Comparison of ENCODE assay signal across 9 mouse cellular contexts in the genomic region with DNA sequence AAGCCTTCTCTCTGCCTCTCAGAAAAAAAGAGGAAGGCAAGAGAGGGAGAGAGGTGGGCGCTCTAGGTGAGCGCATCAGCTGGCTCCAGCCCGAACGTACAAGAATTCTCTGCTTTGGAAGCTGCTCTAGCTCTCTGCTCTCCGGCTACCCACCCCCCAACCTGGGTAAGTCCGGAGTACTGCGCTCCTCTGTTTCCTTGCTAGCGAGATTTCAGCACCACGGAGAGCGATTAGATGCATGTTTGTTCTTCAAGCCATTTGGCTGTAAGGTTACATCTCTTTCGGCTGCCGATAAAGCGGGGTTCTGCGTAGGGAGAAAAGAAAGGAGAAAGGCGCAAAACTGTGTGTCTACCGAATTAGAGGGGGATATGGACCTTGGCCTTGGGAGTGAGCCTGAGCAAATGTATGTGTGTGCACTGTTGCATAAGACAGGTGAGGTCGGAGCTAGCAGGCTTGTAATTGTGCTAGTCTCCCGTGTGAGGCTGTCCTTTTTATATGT. TPM values are rescaled to one million over a fixed set of nuclear protein-coding genes. Genes with fewer than 3 reads are reported as not detected.
DNase-seq lines count a peak whose midpoint lies in the region; ATAC-seq and TF ChIP-seq lines count a peak whose summit lies in the region.
"Had no signal": no experiment of that assay in that cellular context is flagged by ENCODE, and none has a peak within 500 bp of the region (broad histone marks: within the 10 kb centered on the region; RNA-seq: fewer than 3 reads in every experiment).

No protein-coding gene starts in this region.

- no peaks in the 10 kb centered on the region for H3K4me1 ChIP-seq in intestine, embryonic 14.5 days (replicated peaks; ENCODE audit: control insufficient read depth, insufficient read depth, low read length)
- H3K4me1 ChIP-seq in intestine, embryonic 16.5 days (ENCODE audit: control insufficient read depth, insufficient read depth, low read length), result no peaks in the 10 kb centered on the region
- no peaks in the 10 kb centered on the region for H3K4me1 ChIP-seq in kidney, adult 2 months (ENCODE audit: control insufficient read depth, insufficient read depth, low read length)
- H3K4me1 ChIP-seq in limb, embryonic 13.5 days, result peaks cover 3% of the 10 kb centered on the region
- no peaks in the 10 kb centered on the region for H3K4me1 ChIP-seq in midbrain, postnatal 0 days (ENCODE audit: insufficient read depth, low read length)

- WGBS in intestine, embryonic 14.5 days, result 1% methylated on average over 18 of the region's 18 CpGs
- WGBS in intestine, embryonic 16.5 days, result under 1% methylated on average over 18 of the region's 18 CpGs
- WGBS in kidney, adult 2 months, result 1% methylated on average over 18 of the region's 18 CpGs
- WGBS in limb, embryonic 13.5 days, result under 1% methylated on average over 18 of the region's 18 CpGs
- 0% methylated on average over 18 of the region's 18 CpGs for WGBS in midbrain, postnatal 0 days

- no peaks in the 10 kb centered on the region for H3K9me3 ChIP-seq in intestine, embryonic 14.5 days (ENCODE audit: control insufficient read depth, low read length)
- no peaks in the 10 kb centered on the region for H3K9me3 ChIP-seq in intestine, embryonic 16.5 days (ENCODE audit: control insufficient read depth, low read length)
- no peaks in the 10 kb centered on the region for H3K9me3 ChIP-seq in limb, embryonic 13.5 days
- H3K9me3 ChIP-seq in midbrain, postnatal 0 days (ENCODE audit: low read length), result no peaks in the 10 kb centered on the region
- H3K9me3 ChIP-seq: G1E had no signal

- DNase-seq in intestine, embryonic 14.5 days (ENCODE audit: low spot score), result peak; percentile 92
- DNase-seq in cerebellum, postnatal 14 days, result peak; percentile 66 to 75
- peak; percentile 61 to 67 for DNase-seq in frontal cortex, postnatal 36 days (ENCODE audit: low spot score in 2 of 2)
- peak; percentile 45 for DNase-seq in kidney, adult 2 months
- peak; percentile 85 for DNase-seq in midbrain, postnatal 0 days (ENCODE audit: low spot score)
- DNase-seq in testis, postnatal 14 days (ENCODE audit: low spot score), result peak; percentile 79

- H3K4me2 ChIP-seq in intestine, embryonic 14.5 days (ENCODE audit: low read length), result 0 out of 2 replicates have a peak overlapping the region, but pooled peaks have one; percentile 26
- no peak overlapping the region for H3K4me2 ChIP-seq in intestine, embryonic 16.5 days (ENCODE audit: low read depth, low read length)
- peak overlapping the region; percentile 16; the same call in 1 of the 2 replicates for H3K4me2 ChIP-seq in limb, embryonic 13.5 days (replicated peaks)
- H3K4me2 ChIP-seq in midbrain, postnatal 0 days (ENCODE audit: low read depth, low read length, poor library complexity, severe bottlenecking), result peak overlapping the region; percentile 56

- no peak for TF ChIP-seq CTCF in kidney, adult 2 months (conservative IDR thresholded peaks at IDR 0.05; ENCODE audit: insufficient read depth, insufficient read length, low read depth, low read length)
- TF ChIP-seq CTCF in midbrain, postnatal 0 days (IDR thresholded peaks at IDR 0.05), result no peak

- H3K27me3 ChIP-seq in intestine, embryonic 14.5 days (replicated peaks; ENCODE audit: control insufficient read depth, insufficient read depth, low read length), result peaks cover 3% of the 10 kb centered on the region
- H3K27me3 ChIP-seq in intestine, embryonic 16.5 days (replicated peaks; ENCODE audit: control insufficient read depth, insufficient read depth, low read length), result no peaks in the 10 kb centered on the region
- no peaks in the 10 kb centered on the region for H3K27me3 ChIP-seq in kidney, adult 2 months (replicated peaks; ENCODE audit: control insufficient read depth, insufficient read depth, low read length)
- H3K27me3 ChIP-seq in limb, embryonic 13.5 days, result peaks cover 39% of the 10 kb centered on the region
- no peaks in the 10 kb centered on the region for H3K27me3 ChIP-seq in midbrain, postnatal 0 days (ENCODE audit: insufficient read depth, low read length)

- H3K9ac ChIP-seq in intestine, embryonic 14.5 days (ENCODE audit: low read length), result no peak overlapping the region
- H3K9ac ChIP-seq in intestine, embryonic 16.5 days (ENCODE audit: low read depth, low read length), result no peak overlapping the region
- no peak overlapping the region for H3K9ac ChIP-seq in limb, embryonic 13.5 days
- H3K9ac ChIP-seq in midbrain, postnatal 0 days (replicated peaks; ENCODE audit: low read length, poor library complexity, severe bottlenecking), result peak overlapping the region; percentile 25

- peak overlapping the region; percentile 2; the same call in 1 of the 2 replicates for H3K4me3 ChIP-seq in intestine, embryonic 14.5 days (ENCODE audit: low read depth, low read length)
- H3K4me3 ChIP-seq in intestine, embryonic 16.5 days (ENCODE audit: low read length), result no peak overlapping the region
- H3K4me3 ChIP-seq in kidney, adult 2 months (ENCODE audit: insufficient read depth, low read depth, low read length), result no peak overlapping the region
- no peak overlapping the region for H3K4me3 ChIP-seq in limb, embryonic 13.5 days
- H3K4me3 ChIP-seq in midbrain, postnatal 0 days (ENCODE audit: low read depth, low read length), result peak overlapping the region; percentile 48

- no peaks in the 10 kb centered on the region for H3K36me3 ChIP-seq in intestine, embryonic 14.5 days (ENCODE audit: control insufficient read depth, insufficient read depth, low read length)
- no peaks in the 10 kb centered on the region for H3K36me3 ChIP-seq in intestine, embryonic 16.5 days (ENCODE audit: control insufficient read depth, insufficient read depth, low read length)
- no peaks in the 10 kb centered on the region for H3K36me3 ChIP-seq in kidney, adult 2 months (ENCODE audit: control insufficient read depth, insufficient read depth, low read length)
- H3K36me3 ChIP-seq in limb, embryonic 13.5 days, result no peaks in the 10 kb centered on the region
- no peaks in the 10 kb centered on the region for H3K36me3 ChIP-seq in midbrain, postnatal 0 days (ENCODE audit: insufficient read depth, low read length)
- H3K36me3 ChIP-seq: G1E had no signal

- TF ChIP-seq POLR2A in kidney, adult 2 months (IDR thresholded peaks at IDR 0.05; ENCODE audit: low read depth, low read length), result no peak

- H3K27ac ChIP-seq in intestine, embryonic 14.5 days (ENCODE audit: low read depth), result no peak overlapping the region
- H3K27ac ChIP-seq in intestine, embryonic 16.5 days (ENCODE audit: low read length), result no peak overlapping the region
- no peak overlapping the region for H3K27ac ChIP-seq in kidney, adult 2 months (ENCODE audit: insufficient read depth, low read depth, low read length)
- H3K27ac ChIP-seq in limb, embryonic 13.5 days, result no peak overlapping the region
- H3K27ac ChIP-seq in midbrain, postnatal 0 days (ENCODE audit: low read depth, low read length), result peak overlapping the region; percentile 60

- peak; percentile 62; the same call in 1 of the 2 replicates for ATAC-seq in intestine, embryonic 14.5 days (replicated peaks; ENCODE audit: low FRiP score, low TSS enrichment, low read depth)
- no peak for ATAC-seq in intestine, embryonic 16.5 days
- ATAC-seq in limb, embryonic 13.5 days (ENCODE audit: low FRiP score, low read depth), result peak; percentile 76; the same call in 1 of the 2 replicates
- peak; percentile 64 for ATAC-seq in midbrain, postnatal 0 days (ENCODE audit: low FRiP score)

RNA-seq across cellular contexts. Expression of gene Tnr, which starts 0.5 kb away (rescaled TPM):
- polyA plus RNA-seq in intestine, embryonic 14.5 days (2014; fragmentation: Nextera tagmentation; extraction: Ambion mirVana), result 1.7 and 2.0 TPM in 2 replicates
- polyA plus RNA-seq in intestine, embryonic 16.5 days (2015; fragmentation: Nextera tagmentation; extraction: Ambion mirVana), result 0.20 and 0.51 TPM in 2 replicates
- polyA plus RNA-seq in kidney, adult 2 months (2012; rRNA removed), result 0.03 TPM in 2 replicates
- polyA plus RNA-seq in limb, embryonic 13.5 days (2015; fragmentation: Nextera tagmentation; extraction: Ambion mirVana), result 0.09 TPM in 1 of 2 replicates, not detected in the other
- total RNA-seq in midbrain, postnatal 0 days (2014; rRNA removed), result 49.7 and 50.9 TPM in 2 replicates
- 3.4 and 5.8 TPM in 2 replicates for polyA plus RNA-seq in midbrain, postnatal 0 days (2015; fragmentation: Nextera tagmentation; extraction: Ambion mirVana)
- polyA plus RNA-seq: G1E had no signal

Comparison
In these comparisons a context has a peak if more than half of its experiments do, and no peak if none do; other contexts are left out.
1. H3K4me3 ChIP-seq: peak in intestine, embryonic 14.5 days (single experiment) and midbrain, postnatal 0 days (single experiment); none in intestine, embryonic 16.5 days (single experiment), kidney, adult 2 months (single experiment) and limb, embryonic 13.5 days (single experiment).
2. Peak in every context shown above with its lines, with median percentiles within 50 percentile points of each other: DNase-seq.